In genomic region chr1:180940776-180941460, GRCm38 (mm10) we compare ENCODE assay signal across 9 mouse cellular contexts. TPM values are rescaled to one million over a fixed set of nuclear protein-coding genes. Genes with fewer than 3 reads are reported as not detected.
DNase-seq lines count a peak whose midpoint lies in the region; ATAC-seq and TF ChIP-seq lines count a peak whose summit lies in the region.
"Had no signal": no experiment of that assay in that cellular context is flagged by ENCODE, and none has a peak within 500 bp of the region (broad histone marks: within the 10 kb centered on the region; RNA-seq: fewer than 3 reads in every experiment).

No protein-coding gene starts in this region.

- 80% methylated on average over 7 of the region's 7 CpGs for WGBS in embryonic facial prominence, embryonic 10.5 days
- 84% methylated on average over 7 of the region's 7 CpGs for WGBS in intestine, embryonic 15.5 days
- 82% methylated on average over 7 of the region's 7 CpGs for WGBS in neural tube, embryonic 12.5 days

- no peaks in the 10 kb centered on the region for H3K9me3 ChIP-seq in embryonic facial prominence, embryonic 10.5 days
- no peaks in the 10 kb centered on the region for H3K9me3 ChIP-seq in intestine, embryonic 15.5 days
- H3K9me3 ChIP-seq in neural tube, embryonic 12.5 days, result no peaks in the 10 kb centered on the region

- no peak for DNase-seq in layer of hippocampus, adult 2 months (ENCODE audit: low spot score in 2 of 2)
- no peak for DNase-seq in layer of hippocampus, adult 11-12 months (ENCODE audit: low spot score)
- no peak for DNase-seq in embryonic facial prominence, embryonic 10.5 days (ENCODE audit: low spot score)
- DNase-seq in urinary bladder, adult 18-20 months (ENCODE audit: low spot score in 2 of 2), result no peak
- no peak for DNase-seq in kidney, adult 9 months
- DNase-seq: cerebellum, postnatal 14 days; gastrocnemius, postnatal 25 days had no signal

- ATAC-seq in intestine, embryonic 15.5 days, result no peak
- ATAC-seq in neural tube, embryonic 12.5 days (ENCODE audit: low FRiP score, low read depth), result no peak

- H3K4me3 ChIP-seq in layer of hippocampus, adult 2 months, result no peak overlapping the region
- peak overlapping the region; percentile 83; the same call in 1 of the 2 replicates for H3K4me3 ChIP-seq in embryonic facial prominence, embryonic 10.5 days
- peak overlapping the region; percentile 89; the same call in 1 of the 2 replicates for H3K4me3 ChIP-seq in intestine, embryonic 15.5 days (replicated peaks)
- no peak overlapping the region for H3K4me3 ChIP-seq in neural tube, embryonic 12.5 days

- H3K4me2 ChIP-seq in intestine, embryonic 15.5 days (replicated peaks), result peak overlapping the region; percentile 89
- peak overlapping the region; percentile 96 for H3K4me2 ChIP-seq in neural tube, embryonic 12.5 days (replicated peaks)

- no peak overlapping the region for H3K9ac ChIP-seq in intestine, embryonic 15.5 days
- no peak overlapping the region for H3K9ac ChIP-seq in neural tube, embryonic 12.5 days

- no peaks in the 10 kb centered on the region for H3K36me3 ChIP-seq in embryonic facial prominence, embryonic 10.5 days (replicated peaks)
- no peaks in the 10 kb centered on the region for H3K36me3 ChIP-seq in intestine, embryonic 15.5 days
- H3K36me3 ChIP-seq in neural tube, embryonic 12.5 days, result no peaks in the 10 kb centered on the region

- H3K4me1 ChIP-seq in embryonic facial prominence, embryonic 10.5 days, result peaks cover 57% of the 10 kb centered on the region
- peaks cover 40% of the 10 kb centered on the region for H3K4me1 ChIP-seq in intestine, embryonic 15.5 days (replicated peaks)
- H3K4me1 ChIP-seq in neural tube, embryonic 12.5 days, result peaks cover 21% of the 10 kb centered on the region

- peak overlapping the region; percentile 86 for H3K27ac ChIP-seq in layer of hippocampus, adult 2 months
- no peak overlapping the region for H3K27ac ChIP-seq in embryonic facial prominence, embryonic 10.5 days (replicated peaks)
- no peak overlapping the region for H3K27ac ChIP-seq in intestine, embryonic 15.5 days
- H3K27ac ChIP-seq in neural tube, embryonic 12.5 days, result no peak overlapping the region

- no peak for TF ChIP-seq CTCF in layer of hippocampus, adult 2 months (conservative IDR thresholded peaks at IDR 0.05)

- H3K27me3 ChIP-seq in embryonic facial prominence, embryonic 10.5 days (replicated peaks; ENCODE audit: low read depth, poor library complexity, severe bottlenecking), result peaks cover 84% of the 10 kb centered on the region
- H3K27me3 ChIP-seq in intestine, embryonic 15.5 days (replicated peaks), result peaks cover 2% of the 10 kb centered on the region; the same call in 1 of the 2 replicates
- peaks cover 69% of the 10 kb centered on the region for H3K27me3 ChIP-seq in neural tube, embryonic 12.5 days (replicated peaks)

RNA-seq across cellular contexts. Expression of gene Tmem63a, which starts 1.2 kb away (rescaled TPM):
- 10 to 100 TPM; 20.4 to 23.8 TPM for total RNA-seq in layer of hippocampus, adult 2 months (2021)
- polyA plus RNA-seq in embryonic facial prominence, embryonic 10.5 days (2016; fragmentation: Nextera tagmentation; extraction: Ambion mirVana), result 2.4 and 4.3 TPM in 2 replicates
- polyA plus RNA-seq in intestine, embryonic 15.5 days (2015; fragmentation: Nextera tagmentation; extraction: Ambion mirVana), result 15.0 and 15.8 TPM in 2 replicates
- polyA plus RNA-seq in neural tube, embryonic 12.5 days (2016; fragmentation: Nextera tagmentation; extraction: Ambion mirVana), result 3.2 and 3.9 TPM in 2 replicates

RNA-seq across cellular contexts. Expression of gene Lefty1, which starts 6.1 kb away (rescaled TPM):
- total RNA-seq in layer of hippocampus, adult 2 months (2021), result 10 to 100 TPM; 11.4 to 12.9 TPM
- 0.11 and 0.39 TPM in 2 replicates for polyA plus RNA-seq in embryonic facial prominence, embryonic 10.5 days (2016; fragmentation: Nextera tagmentation; extraction: Ambion mirVana)
- polyA plus RNA-seq in intestine, embryonic 15.5 days (2015; fragmentation: Nextera tagmentation; extraction: Ambion mirVana), result 2.2 and 2.4 TPM in 2 replicates
- polyA plus RNA-seq in neural tube, embryonic 12.5 days (2016; fragmentation: Nextera tagmentation; extraction: Ambion mirVana), result 0.28 and 0.46 TPM in 2 replicates

RNA-seq across cellular contexts. Expression of gene Pycr2, which starts 36.8 kb away (rescaled TPM):
- 10 to 100 TPM; 42.9 to 44.9 TPM for total RNA-seq in layer of hippocampus, adult 2 months (2021)
- 141 and 149 TPM in 2 replicates for polyA plus RNA-seq in embryonic facial prominence, embryonic 10.5 days (2016; fragmentation: Nextera tagmentation; extraction: Ambion mirVana)
- 71.4 and 82.4 TPM in 2 replicates for polyA plus RNA-seq in intestine, embryonic 15.5 days (2015; fragmentation: Nextera tagmentation; extraction: Ambion mirVana)
- 93.9 and 94.6 TPM in 2 replicates for polyA plus RNA-seq in neural tube, embryonic 12.5 days (2016; fragmentation: Nextera tagmentation; extraction: Ambion mirVana)

RNA-seq across cellular contexts. Expression of gene Lefty2, which starts 48.0 kb away (rescaled TPM):
- 1 to 10 TPM; 1.4 to 2.0 TPM for total RNA-seq in layer of hippocampus, adult 2 months (2021)
- polyA plus RNA-seq in embryonic facial prominence, embryonic 10.5 days (2016; fragmentation: Nextera tagmentation; extraction: Ambion mirVana), result not detected in 2 replicates
- polyA plus RNA-seq in intestine, embryonic 15.5 days (2015; fragmentation: Nextera tagmentation; extraction: Ambion mirVana), result 0.05 and 0.09 TPM in 2 replicates
- not detected in 2 replicates for polyA plus RNA-seq in neural tube, embryonic 12.5 days (2016; fragmentation: Nextera tagmentation; extraction: Ambion mirVana)
- total RNA-seq: gastrocnemius, postnatal 25 days had no signal

Comparison
In these comparisons a context has a peak if more than half of its experiments do, and no peak if none do; other contexts are left out.
1. H3K4me3 ChIP-seq: peak in embryonic facial prominence, embryonic 10.5 days (single experiment) and intestine, embryonic 15.5 days (single experiment); none in layer of hippocampus, adult 2 months (single experiment) and neural tube, embryonic 12.5 days (single experiment).